Comparison of ENCODE assay signal across 28 mouse cellular contexts in genomic region chr6:86166426-86166825, GRCm38 (mm10). TPM values are rescaled to one million over a fixed set of nuclear protein-coding genes. Genes with fewer than 3 reads are reported as not detected.
"Had no signal": no experiment of that assay in that cellular context is flagged by ENCODE, and none has a peak within 500 bp of the region (broad histone marks: within the 10 kb centered on the region; RNA-seq: fewer than 3 reads in every experiment).

No protein-coding gene starts in this region.

- H3K4me1 ChIP-seq: heart, embryonic 12.5 days; intestine, embryonic 15.5 days; limb, embryonic 12.5 days; liver, embryonic 13.5 days; liver, embryonic 15.5 days had no signal

- H3K9ac ChIP-seq: heart, embryonic 12.5 days; hindbrain, embryonic 12.5 days; hindbrain, embryonic 14.5 days; intestine, embryonic 15.5 days; limb, embryonic 12.5 days; liver, embryonic 13.5 days; liver, embryonic 15.5 days had no signal

- H3K27me3 ChIP-seq: hindbrain, embryonic 12.5 days; intestine, embryonic 15.5 days had no signal

- H3K9me3 ChIP-seq: heart, embryonic 12.5 days; hindbrain, embryonic 10.5 days; hindbrain, embryonic 12.5 days; intestine, embryonic 15.5 days; limb, embryonic 10.5 days; limb, embryonic 12.5 days; liver, embryonic 13.5 days; liver, embryonic 15.5 days had no signal

- H3K36me3 ChIP-seq: heart, embryonic 12.5 days; hindbrain, embryonic 10.5 days; hindbrain, embryonic 12.5 days; intestine, embryonic 15.5 days; limb, embryonic 10.5 days; limb, embryonic 12.5 days; liver, embryonic 13.5 days; liver, embryonic 15.5 days had no signal

- H3K4me3 ChIP-seq: gastrocnemius, adult 2 months; heart, adult 2 months; heart, embryonic 12.5 days; hindbrain, embryonic 10.5 days; hindbrain, embryonic 12.5 days; intestine, embryonic 15.5 days; layer of hippocampus, adult 2 months; left cerebral cortex, adult 2 months; limb, embryonic 10.5 days; limb, embryonic 12.5 days; liver, embryonic 13.5 days; liver, embryonic 15.5 days had no signal

- DNase-seq: gastrocnemius, adult 2 months; gastrocnemius, postnatal 10 days; gastrocnemius, postnatal 25 days; heart, adult 2 months; heart, postnatal 10 days; heart, postnatal 4 days; kidney, adult 18-20 months; kidney, adult 8-10 months; kidney, postnatal 10 days; kidney, postnatal 25 days; kidney, postnatal 4 days; liver; liver, embryonic 13.5 days had no signal

- H3K27ac ChIP-seq: gastrocnemius, adult 2 months; heart, adult 2 months; hindbrain, embryonic 10.5 days; hindbrain, embryonic 12.5 days; hindbrain, embryonic 14.5 days; intestine, embryonic 15.5 days; layer of hippocampus, adult 2 months; left cerebral cortex, adult 2 months; limb, embryonic 10.5 days; limb, embryonic 12.5 days; liver, embryonic 13.5 days; liver, embryonic 15.5 days had no signal

- H3K4me2 ChIP-seq: heart, embryonic 12.5 days; hindbrain, embryonic 12.5 days; hindbrain, embryonic 14.5 days; intestine, embryonic 15.5 days; limb, embryonic 12.5 days; liver, embryonic 11.5 days; liver, embryonic 13.5 days; liver, embryonic 15.5 days had no signal

- ATAC-seq: hindbrain, embryonic 16.5 days; inflammation-experienced regulatory T-cells, adult 6 months; intestine, embryonic 15.5 days; intestine, postnatal 0 days had no signal

RNA-seq across cellular contexts. Expression of gene Tgfa, which starts 28.6 kb away (rescaled TPM):
- total RNA-seq: granulocyte monocyte progenitor cell, adult 5-6 weeks had no signal
